Mouse (Mus musculus): ENCODE measurements around the gene Lman2.

The Lman2 gene

DNA sequence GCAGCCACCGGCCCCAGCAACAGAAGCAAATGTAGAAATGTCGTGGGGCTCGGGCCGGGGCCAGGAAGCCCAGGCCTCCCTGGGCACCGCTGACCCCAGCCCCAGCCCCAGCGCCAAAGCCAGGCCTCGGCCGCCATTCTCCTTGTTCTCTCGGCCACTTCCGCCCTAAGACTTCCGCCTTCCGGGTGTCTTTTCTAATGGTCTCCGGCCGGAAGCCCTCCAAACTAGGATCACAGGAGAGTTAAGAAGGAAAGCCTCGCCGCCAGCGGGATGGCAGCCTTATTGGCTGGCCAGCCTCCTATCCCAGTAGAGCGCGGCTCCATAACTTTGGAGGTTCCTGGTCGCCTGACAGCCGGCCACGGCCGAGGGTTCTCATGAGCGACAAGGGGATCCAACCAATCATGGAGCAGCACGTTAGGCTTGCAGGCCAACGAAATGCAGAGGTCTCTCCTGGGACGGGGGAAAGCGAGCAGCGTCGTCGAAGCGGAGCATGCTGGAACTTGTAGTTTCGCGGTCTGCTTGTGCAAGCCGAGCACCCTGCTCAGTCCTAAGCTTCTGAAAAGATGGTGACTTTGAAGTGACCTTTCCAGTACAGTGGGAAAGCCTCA is at the start of gene Lman2:
Lman2 (minus strand) TSS at position 331 of the 608 bp plus-strand sequence.
- peak; percentile 78 for DNase-seq (ENCODE audit: low spot score)

DNA sequence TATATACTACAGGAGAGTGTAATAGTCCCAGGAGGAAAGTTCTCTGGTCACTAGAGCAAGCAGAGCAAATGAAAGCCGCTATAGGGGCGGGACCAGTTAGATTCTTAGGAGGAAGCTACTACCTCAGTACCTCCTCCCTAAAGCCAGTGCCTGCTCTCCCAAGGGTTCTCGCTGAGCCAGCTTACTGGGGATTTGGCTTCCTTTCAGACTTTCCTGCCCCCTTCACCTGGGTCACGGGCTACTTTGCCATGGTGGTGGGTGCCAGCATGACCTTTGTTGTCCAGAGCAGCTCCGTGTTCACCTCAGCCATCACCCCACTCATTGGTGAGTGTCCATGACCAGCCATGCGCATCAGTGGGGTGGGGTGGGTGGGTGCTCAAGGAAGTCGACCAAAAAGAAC is 49.2 kb upstream of the Lman2 start:
- DNase-seq (ENCODE audit: low spot score), result no peak

DNA sequence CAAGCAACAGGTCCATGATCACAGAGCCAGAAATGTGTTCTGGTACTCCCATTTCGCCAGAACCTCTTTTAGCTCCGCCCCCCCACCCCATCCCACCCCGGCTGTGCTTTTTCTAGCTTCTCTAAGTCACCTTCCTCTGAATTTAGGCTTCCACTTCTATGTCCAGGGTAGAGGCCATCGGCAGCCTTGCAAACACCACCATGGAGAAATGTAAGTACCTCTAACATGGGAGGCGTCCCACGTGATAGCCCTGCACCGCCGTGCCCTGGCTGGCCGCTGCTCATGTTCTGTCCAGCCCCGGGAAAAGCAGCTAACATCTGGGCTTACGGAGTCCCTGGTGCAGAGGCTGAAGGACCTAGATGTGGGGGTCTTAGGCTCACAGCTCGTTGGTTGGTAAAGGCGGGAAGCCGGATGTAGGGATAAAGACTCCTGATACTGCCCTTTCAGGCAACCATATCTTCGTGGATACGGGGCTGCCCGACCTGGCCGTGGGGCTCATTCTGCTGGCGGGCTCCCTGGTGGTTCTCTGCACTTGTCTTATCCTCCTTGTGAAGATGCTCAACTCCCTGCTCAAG is 46.0 kb upstream of the Lman2 start:
- no peak for DNase-seq (ENCODE audit: low spot score)

DNA sequence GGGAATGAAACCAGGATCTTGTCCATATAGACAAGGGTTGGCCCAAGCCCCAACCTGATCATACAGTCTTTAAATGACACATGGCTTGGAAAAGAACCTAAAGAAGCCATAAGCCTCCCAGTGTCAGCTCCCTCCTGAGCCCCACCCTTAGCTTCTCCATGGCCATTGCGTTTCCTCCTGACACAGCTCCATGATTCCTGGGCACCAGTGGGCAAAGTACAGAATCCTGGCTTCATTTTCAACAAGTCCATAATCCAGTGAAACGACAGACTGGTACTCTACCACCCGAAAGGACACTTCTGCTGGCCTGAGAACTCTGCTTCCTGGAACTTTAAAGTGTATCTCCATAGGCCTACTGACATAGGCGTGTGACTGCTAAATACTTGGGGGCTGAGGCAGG is 44.8 kb upstream of the Lman2 start:
- DNase-seq (ENCODE audit: low spot score), result no peak

DNA sequence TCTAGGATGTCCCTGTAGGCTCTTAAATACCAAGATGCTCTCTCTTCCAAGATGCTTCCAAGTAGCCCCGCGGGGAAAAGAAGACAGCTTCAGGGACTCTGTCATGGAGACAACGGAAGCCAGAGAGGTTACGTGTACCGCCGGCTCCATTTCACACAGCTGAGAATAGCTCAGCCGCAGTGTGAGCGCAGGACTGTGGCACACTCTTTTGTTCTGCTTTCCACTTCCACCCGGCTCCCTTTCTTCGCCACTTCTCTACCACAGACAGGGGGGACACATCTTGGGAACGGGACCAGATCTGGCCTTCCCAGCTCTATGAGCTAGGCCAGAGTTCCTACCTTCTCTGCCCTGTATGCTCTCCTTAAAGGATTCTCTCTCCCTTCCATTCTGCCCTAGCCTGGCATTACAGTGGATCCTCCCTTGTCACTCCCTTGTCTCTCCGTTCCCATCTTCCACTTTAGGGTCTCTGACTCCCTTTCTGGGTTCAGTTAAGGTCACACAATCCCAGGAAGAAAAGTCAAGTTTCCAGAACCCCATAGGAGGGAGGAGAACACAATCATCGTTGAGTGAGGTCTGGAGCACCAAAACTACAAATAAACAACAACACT is 43.3 kb upstream of the Lman2 start:
- DNase-seq (ENCODE audit: low spot score), result no peak

DNA sequence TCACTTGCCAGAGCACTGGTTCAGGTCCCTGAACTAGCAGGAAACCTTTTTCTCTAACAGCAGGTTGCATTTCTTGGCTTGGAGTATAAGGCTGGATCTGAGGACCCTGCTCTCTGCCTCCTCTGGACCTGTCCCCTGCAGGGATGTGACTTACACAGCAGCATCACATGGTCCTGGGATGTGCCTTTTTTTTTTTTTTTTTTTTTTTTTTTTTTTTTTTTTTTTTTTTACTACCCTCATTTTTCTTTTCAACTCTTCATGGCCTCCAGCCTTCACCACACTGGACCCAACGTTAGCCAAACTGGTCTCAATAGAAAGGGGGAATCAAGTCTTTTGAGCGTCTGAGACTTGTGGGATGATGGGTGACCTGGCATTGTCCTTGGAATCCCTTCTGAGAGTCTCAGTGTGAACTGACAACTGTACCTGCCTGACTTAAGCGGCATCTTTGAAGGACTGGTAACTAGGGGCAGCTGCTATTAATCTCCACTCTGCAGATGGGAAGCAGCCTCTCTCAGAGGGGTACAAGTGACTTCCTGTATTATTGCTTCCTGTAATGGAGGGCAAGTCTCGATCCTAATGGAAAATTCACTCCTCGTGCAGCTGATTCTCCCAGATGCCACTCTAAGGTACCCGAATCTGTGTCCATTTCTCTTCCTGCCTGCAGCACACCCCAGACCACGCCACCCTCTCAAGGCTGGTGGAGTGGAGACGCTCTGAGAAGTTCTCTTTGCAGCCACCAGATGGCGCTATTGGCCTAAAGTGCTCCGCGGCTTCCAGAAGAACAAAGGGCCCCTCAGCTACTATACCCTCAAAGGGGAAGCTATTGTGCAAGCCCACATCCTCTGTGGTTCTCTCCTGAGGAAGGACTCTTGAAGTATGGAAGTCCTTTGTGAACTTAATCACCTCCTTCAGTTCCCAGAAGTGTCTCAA is 42.5 kb upstream of the Lman2 start:
- DNase-seq (ENCODE audit: low spot score), result peak; percentile 42

DNA sequence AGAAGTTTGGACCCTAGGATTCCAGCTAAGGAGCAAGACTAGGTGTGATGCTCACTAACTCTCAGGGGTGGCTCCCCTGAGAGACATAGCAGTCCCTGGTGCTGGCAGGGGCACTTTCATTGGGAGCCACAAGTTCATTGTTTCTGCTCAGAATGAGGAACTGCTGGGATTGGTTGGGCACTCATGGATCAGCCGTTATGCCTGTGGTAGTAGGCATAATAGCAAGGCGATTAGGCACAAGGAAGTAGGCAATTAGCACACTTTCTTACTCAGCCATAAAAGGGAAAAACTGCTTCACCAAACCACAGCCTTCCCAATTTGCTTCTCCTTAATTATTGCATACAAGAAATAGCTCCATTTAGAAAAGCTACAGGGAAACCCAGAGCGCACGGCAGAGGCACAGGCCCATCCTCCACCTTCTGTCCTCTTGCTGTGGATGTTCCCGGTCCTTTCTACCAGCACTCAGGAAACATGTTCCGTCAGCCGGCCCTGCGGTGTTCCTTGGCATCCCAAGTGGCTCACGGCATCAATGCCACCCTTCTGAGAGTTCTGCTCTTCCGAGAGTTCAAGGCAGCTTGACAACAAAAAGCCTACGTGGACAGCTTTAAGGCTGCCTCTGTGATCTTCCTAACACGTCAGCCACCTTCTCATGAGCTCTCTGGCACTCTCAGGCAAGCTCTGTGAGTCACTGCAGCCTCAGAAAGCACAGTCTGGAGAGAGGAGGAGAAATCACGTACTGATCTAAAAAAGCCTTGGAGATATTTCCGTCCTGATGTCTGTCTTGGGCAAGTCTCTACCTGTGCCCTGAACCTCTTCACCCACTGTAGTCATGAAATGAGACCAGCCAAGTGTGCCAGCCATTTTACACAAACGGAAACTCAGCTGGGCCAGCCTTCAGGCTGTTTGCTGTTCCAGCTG is 41.6 kb upstream of the Lman2 start:
- no peak for DNase-seq (ENCODE audit: low spot score)

DNA sequence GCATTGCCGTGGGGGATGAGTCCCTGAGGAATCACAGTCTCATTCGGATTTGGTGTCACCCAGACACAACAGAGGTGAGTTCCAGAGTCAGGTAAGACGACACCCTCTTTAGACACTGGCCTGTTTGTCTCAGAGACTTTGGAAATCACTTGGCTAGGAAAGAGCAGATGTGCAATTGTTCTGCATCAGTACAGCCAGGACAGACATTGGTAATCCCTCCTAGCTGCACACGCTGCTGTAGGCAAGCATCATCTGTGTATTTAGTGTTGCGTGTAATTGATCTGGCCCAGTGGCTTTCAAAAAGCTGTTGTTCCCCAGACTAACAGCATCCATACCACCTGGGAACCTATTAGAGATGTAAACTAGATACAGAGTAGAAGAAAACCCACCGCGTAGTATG is 40.7 kb upstream of the Lman2 start:
- DNase-seq (ENCODE audit: low spot score), result no peak

DNA sequence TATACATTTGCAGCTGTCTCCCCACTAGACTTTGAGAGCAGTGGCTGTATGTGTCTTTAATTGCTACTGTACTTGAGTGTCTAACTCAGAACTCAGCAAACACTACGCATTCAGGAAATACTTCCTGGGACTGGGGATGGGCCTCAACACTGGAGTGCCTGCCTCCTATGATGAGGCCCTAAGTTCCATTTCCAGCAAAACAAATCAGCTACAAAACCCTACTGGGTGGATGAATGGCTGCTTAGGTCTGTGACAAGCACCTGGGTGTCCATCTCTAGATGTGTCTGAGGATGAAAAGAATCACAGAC is 37.4 kb upstream of the Lman2 start:
- DNase-seq (ENCODE audit: low spot score), result no peak

DNA sequence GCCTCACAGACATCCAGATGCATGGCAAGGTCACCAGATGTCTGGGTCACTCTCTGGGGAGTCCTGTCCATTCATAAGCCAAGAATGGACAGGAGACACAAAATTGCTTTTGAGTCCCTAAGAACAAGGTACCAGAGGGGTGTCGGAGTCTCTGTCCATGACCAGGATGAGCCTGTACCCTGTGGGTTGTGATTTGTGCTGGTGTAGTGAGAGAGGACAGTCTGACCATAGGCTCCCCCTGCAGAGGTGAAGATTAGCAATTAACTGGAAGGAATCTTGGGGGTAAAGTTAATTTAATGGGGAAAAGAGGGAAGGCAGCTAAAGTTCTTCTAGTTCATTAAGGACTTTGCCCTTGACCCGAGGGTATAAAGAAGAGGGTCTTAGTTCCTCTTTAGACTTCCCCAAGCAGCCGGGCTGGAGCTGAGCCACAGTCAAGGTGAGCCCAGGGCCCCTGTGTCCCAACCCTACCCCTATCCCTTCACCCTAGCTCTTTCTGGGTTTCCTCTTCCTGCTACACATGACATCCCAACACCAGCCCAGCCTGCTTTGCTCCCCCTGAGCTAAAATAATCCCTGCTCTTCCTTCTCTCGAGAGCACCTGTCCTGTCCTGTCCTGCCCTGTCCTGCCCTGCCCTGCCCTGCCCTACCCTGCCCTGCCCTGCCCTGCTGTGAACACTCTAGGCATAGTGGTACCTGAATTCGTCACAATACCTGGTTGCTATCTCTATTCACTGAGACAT is 36.9 kb upstream of the Lman2 start:
- DNase-seq (ENCODE audit: low spot score), result no peak

DNA sequence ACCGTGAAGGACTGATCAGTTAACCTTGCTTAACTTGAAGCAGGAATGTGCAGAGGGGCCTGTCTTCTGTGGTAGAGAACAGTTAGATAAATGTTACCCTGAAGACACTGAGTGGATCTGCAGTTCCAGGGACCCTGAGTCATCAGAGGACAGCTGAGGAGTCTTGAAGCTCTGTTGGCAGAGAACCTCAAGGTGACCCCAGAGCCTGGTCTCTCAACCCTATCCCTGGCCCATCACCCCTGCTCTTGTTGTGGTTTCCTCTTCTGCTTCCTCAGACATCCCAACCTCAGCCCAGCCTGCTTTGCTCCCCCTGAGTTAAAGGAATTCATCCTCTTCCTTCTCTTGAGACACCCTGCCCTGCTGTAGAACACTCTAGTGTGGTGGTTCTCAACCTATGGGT is 35.5 kb upstream of the Lman2 start, which contains the start of gene Slc34a1:
Slc34a1 (plus strand) TSS at position 100 of the 400 bp plus-strand sequence.
- DNase-seq (ENCODE audit: low spot score), result no peak

DNA sequence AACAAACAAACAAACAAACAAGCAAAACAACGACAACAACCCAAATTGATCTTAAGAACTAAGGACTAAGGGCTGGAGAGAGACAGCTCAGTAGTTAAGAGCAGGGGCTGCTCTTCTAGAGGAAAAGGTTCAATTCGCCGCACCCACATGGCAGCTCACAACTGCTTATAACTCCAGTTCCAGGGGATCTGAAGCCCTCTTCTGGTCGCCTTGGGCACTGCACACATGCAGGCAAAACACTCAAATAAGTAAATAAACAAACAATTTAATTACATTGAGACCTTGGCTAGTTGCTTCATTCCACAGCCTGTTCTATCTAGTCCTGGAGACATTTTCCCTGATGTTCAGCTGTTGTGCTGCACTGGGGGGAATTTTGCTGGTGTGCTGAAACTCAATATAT is 30.4 kb upstream of the Lman2 start:
- no peak for DNase-seq (ENCODE audit: low spot score)

DNA sequence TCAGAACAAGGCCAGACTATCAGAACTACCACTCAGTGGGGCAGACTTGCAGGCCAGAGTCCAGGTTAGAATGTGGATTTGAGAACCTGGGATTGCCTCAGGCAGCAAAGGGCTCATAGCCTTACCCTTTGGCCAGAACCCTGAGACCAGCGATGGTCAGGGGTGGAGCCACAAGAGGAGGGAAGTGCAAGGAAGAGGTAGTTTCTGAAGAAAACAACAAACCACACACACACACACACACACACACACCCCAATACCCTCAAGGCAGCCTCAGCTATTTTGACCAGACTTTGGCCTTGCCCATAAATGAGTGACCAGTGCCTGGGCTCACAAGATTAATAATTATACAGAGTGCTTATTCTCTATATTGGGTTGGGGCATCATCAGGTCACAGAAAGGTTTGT is 29.0 kb upstream of the Lman2 start:
- DNase-seq (ENCODE audit: low spot score), result no peak

DNA sequence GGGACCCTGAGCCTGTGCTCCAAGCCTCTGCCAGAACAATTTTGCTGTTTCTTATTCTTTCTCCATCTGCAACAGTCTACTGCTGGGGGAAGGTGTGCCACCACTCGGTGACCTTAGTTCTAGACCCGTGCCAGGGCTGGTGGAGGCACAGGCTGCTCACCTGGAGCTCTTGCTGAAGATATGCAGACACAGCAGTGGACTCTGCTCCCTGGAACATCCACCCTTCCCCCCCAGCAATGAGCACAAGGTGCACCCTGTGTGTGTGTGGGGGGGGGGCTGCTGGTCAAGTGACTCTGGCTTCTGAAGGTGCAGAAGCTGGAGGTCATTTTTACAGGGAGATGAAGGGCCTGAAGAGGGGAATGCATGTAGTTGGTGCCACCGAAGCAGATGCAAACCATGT is 28.1 kb upstream of the Lman2 start:
- no peak for DNase-seq (ENCODE audit: low spot score)

DNA sequence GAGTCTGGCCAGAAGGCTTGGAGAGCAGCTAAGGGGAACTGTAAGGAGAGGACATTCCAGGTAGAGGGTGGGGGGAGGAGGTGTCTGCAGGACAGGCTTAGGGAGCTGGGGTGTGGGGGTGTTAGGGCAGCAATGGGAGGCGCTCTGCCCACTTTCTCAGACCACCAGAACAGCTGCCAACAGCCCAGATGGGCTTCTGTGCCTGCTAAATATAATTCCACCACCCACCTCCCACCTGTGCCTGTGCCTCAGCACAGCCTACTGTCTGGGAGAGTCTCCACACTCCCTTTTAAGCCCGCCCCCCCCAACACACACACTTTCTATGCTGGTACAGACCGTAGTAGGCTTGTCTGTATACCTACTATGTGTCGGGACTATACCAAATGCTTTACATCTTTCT is 19.2 kb upstream of the Lman2 start:
- DNase-seq (ENCODE audit: low spot score), result no peak

DNA sequence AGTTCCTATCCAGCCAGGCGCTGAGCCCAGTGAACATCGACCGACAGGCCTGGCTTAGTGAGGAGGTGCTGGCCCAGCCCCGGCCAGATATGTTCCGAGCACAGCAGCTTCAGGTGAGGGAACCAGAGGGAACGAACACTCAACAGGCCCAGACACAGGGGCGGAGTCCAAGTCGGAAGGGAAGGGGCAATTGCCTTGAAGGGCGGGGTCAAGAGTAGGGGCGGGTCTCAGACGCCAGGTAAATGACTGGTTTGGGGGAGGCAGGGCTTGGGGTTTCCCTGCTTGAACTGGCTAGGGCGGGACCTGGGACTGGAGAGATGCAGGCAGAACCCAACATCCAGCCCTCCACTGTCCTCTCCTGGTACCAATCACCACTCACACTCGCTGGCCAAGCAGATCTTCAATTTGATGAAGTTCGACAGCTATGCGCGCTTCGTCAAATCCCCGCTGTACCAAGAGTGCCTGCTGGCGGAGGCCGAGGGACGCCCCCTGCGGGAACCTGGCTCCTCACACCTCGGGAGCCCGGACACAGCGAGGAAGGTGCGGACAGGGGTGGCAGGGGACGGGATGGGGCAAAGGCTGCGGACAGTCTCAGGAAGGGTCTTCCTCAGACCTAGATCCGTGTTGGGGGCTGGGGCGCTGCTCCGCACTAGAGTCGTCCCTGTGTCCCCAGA is 16.5 kb upstream of the Lman2 start:
- no peak for DNase-seq (ENCODE audit: low spot score)

DNA sequence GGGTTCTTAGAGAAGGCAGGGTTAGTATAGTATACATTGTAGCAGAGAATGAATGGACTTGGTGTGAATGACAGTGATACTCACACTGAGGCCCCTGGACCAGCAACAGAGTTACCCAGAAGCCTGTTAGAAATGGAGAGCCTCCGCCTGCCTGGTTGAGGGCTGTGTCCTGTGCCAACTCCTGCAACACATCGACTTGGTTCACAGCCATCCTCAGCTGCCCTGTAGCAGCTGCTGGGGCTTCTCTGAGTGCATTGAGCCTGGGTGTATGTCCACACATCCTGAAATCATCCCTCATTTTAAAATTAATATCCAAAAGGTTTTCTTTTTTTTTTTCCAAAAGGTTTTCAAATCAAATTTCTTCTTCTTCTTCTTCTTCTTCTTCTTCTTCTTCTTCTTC is 13.3 kb upstream of the Lman2 start:
- no peak for DNase-seq (ENCODE audit: low spot score)

DNA sequence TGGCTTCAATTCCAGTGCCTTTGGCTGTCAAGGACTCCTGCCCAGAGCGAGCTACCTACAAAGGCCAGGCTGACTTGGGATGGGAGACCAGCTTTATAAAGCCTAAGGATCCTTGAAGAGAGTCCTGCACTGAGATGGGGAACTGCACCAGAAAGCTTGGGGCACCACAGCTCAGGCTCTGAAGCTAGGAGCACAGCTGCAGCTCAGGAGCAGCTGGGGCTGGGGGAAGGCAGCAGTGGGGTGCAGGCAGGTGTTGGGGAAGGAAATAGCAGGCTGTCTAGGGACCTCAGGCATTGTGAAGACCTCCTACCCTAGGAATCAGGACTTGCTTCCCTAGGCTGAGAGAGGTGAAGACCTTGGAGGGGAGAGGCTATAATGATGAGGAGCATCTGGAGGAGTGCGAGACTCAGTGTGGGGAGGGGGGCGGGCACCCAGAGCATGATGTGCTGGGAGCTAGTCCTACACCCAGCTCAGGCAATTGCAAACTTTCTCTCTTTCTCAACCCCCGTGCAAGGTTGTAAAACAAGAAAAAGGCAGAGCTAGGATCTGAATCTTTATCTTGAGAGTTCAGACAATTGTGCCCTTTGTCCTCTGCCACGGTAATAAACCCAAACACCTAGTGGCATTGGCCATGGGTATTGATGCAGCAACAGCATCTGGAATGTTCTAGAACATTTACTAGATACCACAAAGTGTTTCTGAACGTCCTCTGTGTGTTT is 11.8 kb upstream of the Lman2 start:
- no peak for DNase-seq (ENCODE audit: low spot score)

DNA sequence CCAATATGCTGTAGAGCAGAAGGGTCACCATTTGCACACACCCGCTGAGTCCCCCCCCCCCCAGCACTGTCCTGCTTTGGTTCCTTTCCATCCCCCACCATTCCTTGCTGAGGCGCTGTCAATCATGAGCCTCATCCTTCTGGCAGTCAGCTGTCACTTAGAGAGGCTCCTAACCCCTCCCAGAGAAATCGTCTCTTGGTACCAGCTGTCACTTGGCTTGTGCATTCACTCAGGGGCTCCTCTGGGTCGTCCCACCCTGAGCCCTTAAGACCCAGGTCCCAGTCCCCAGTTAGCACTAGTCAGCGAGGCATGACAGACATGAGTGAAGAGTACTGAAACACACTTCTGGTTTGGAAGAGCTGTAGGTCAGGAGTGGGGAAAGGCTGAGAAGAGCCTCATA is 9.2 kb upstream of the Lman2 start:
- no peak for DNase-seq (ENCODE audit: low spot score)
